Mouse (Mus musculus) left cerebral cortex, adult 8-10 months (tissue): Measurements from ENCODE around the gene Pcmtd2. TPM values are rescaled to one million over a fixed set of nuclear protein-coding genes. Genes with fewer than 3 reads are reported as not detected.
A peak's percentile ranks its signal among the peaks of the same experiment; 100 is the strongest.
"Not testable (repeated sequence)": the region's sequence is repeated elsewhere in the genome, so short reads cannot be mapped to it uniquely, and the experiment has no call there.

Source experiments
- DNase-seq, 2 experiments: peaks; one replicate each; pipeline ENCODE4 v3.0.0; 2022; ENCODE audit warnings: low spot score in 2 of 2
- total RNA-seq, 4 experiments: library from RNA; stranded (reverse); gene quantifications; 2 replicates each; pipeline ENCODE4 v1.2.4; 2022

Gene Pcmtd2
- 10 to 100 TPM; 76.1 to 84.1 (median 81.7) TPM for total RNA-seq

GRCm38 (mm10) chr2:181837372-181838292 is at the start of gene Pcmtd2:
Pcmtd2 (plus strand) TSS chr2:181837854.
- peak; percentile 91 for DNase-seq

- DNase-seq = no peak
Measured at GRCm38 (mm10) chr2:181789396-181789795, 48.3 kb upstream of the Pcmtd2 start.

GRCm38 (mm10) chr2:181793186-181793585 is 44.5 kb upstream of the Pcmtd2 start:
- DNase-seq = not testable (repeated sequence)

- DNase-seq = peak in 1 of 2 experiments; percentile 16
Measured at GRCm38 (mm10) chr2:181795641-181796130, 42.0 kb upstream of the Pcmtd2 start.

- DNase-seq = no peak
Measured at GRCm38 (mm10) chr2:181797672-181798071, 40.0 kb upstream of the Pcmtd2 start.

- no peak for DNase-seq
Measured at GRCm38 (mm10) chr2:181829032-181829650, 8.5 kb upstream of the Pcmtd2 start.

- DNase-seq = no peak
Measured at GRCm38 (mm10) chr2:181832745-181833144, 4.9 kb upstream of the Pcmtd2 start.

- DNase-seq = no peak
Measured at GRCm38 (mm10) chr2:181838293-181838680, 633 bp downstream of the Pcmtd2 start.

GRCm38 (mm10) chr2:181845709-181846394 is 8.2 kb downstream of the Pcmtd2 start:
- no peak for DNase-seq

GRCm38 (mm10) chr2:181863791-181864535 is 26.3 kb downstream of the Pcmtd2 start, which contains the start of gene Polr3k:
Polr3k (plus strand) TSS chr2:181864337.
- peak; percentile 88 to 98 for DNase-seq

GRCm38 (mm10) chr2:181864536-181864860 is 26.8 kb downstream of the Pcmtd2 start:
- no peak for DNase-seq

GRCm38 (mm10) chr2:181866931-181867330 is 29.3 kb downstream of the Pcmtd2 start:
- DNase-seq = peak; percentile 34 to 36

GRCm38 (mm10) chr2:181871039-181871438 is 33.4 kb downstream of the Pcmtd2 start:
- no peak for DNase-seq

- no peak for DNase-seq
Measured at GRCm38 (mm10) chr2:181878903-181879302, 41.2 kb downstream of the Pcmtd2 start.

- DNase-seq = no peak
Measured at GRCm38 (mm10) chr2:181883022-181883749, 45.5 kb downstream of the Pcmtd2 start.

Other genes with a start within 250 kb of the Pcmtd2 start
- gene Prpf6, start 246.0 kb upstream of the Pcmtd2 start, total RNA-seq = 10 to 100 TPM; 54.0 to 60.9 (median 56.7) TPM
- 10 to 100 TPM; 68.9 to 94.3 (median 77.1) TPM for gene Zfp512b, start 245.1 kb upstream of the Pcmtd2 start, total RNA-seq
- 10 to 100 TPM; 19.6 to 22.3 (median 21.6) TPM for gene Samd10, start 238.6 kb upstream of the Pcmtd2 start, total RNA-seq
- gene Gm29797, start 180.8 kb upstream of the Pcmtd2 start, total RNA-seq = 1 to 10 TPM in 1 of 4 experiments, under 1 TPM in 2, not detected in 1; 0.53 to 1.2 (median 0.62) TPM
- gene Sox18, start 166.2 kb upstream of the Pcmtd2 start, total RNA-seq = 10 to 100 TPM in 1 of 4 experiments, 1 to 10 TPM in 3; 5.8 to 11.8 (median 7.8) TPM
- 10 to 100 TPM; 64.2 to 70.0 (median 65.5) TPM for gene Tcea2, start 157.5 kb upstream of the Pcmtd2 start, total RNA-seq
- gene Rgs19, start 143.9 kb upstream of the Pcmtd2 start, total RNA-seq = 10 to 100 TPM; 21.9 to 35.9 (median 26.8) TPM
- gene Lkaaear1, start 139.4 kb upstream of the Pcmtd2 start, total RNA-seq = not detected
- gene Oprl1, start 122.8 kb upstream of the Pcmtd2 start, total RNA-seq = 10 to 100 TPM; 47.1 to 59.7 (median 55.7) TPM
- gene Myt1, start 74.5 kb upstream of the Pcmtd2 start, total RNA-seq = 10 to 100 TPM; 14.7 to 25.9 (median 18.6) TPM
- gene Polr3k, start 26.5 kb downstream of the Pcmtd2 start, total RNA-seq = 10 to 100 TPM; 26.0 to 31.5 (median 29.8) TPM
- not detected for gene Gm14496, start 153.3 kb downstream of the Pcmtd2 start, total RNA-seq